Comparison of ENCODE assay signal across 10 mouse cellular contexts in the genomic region with DNA sequence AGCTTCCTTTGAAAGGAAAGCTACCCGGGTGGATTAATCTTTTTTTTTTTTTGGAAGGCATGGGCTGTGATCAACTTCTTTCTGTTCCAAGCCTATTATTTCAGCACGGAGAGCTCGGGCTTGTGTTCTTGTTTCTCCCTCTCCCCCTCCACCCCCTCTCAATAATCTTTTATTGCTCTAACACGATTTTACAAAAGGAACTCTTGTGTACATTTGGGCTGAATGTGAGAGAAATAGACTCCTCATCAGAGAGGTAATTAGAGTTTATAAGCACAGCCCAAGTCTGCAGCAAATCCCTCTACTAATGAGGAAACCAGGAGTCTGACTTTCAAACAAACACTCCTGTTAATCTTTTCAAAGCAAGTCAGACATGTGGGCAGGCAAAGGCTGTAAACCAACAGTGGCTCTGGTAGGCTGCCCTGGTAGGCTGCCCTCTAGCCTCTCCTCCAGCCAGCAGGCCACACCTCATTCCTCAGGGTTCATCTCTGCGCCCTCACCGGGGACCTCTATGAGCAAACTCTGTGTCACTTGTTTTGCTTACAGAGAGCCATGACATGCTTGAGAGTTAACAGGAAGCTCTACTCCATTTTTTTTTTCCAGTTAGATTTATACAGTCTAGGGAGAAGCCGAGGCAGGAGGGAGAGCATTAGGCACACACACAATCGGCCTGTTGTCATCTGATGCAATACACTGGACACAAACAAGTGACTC.
DNase-seq lines count a peak whose midpoint lies in the region; ATAC-seq and TF ChIP-seq lines count a peak whose summit lies in the region.
"Had no signal": no experiment of that assay in that cellular context is flagged by ENCODE, and none has a peak within 500 bp of the region (broad histone marks: within the 10 kb centered on the region; RNA-seq: fewer than 3 reads in every experiment).

No protein-coding gene starts in this region.

- no peaks in the 10 kb centered on the region for H3K9me3 ChIP-seq in forebrain, embryonic 10.5 days
- H3K9me3 ChIP-seq in forebrain, postnatal 0 days (ENCODE audit: low read length) = no peaks in the 10 kb centered on the region
- no peaks in the 10 kb centered on the region for H3K9me3 ChIP-seq in embryonic facial prominence, embryonic 13.5 days

- peaks cover 4% of the 10 kb centered on the region for H3K79me2 ChIP-seq in myocyte (ENCODE audit: control insufficient read depth, insufficient read depth)

- no peak for ATAC-seq in forebrain, postnatal 0 days
- ATAC-seq in embryonic facial prominence, embryonic 13.5 days (ENCODE audit: insufficient number of reproducible peaks, insufficient read depth, low FRiP score, low TSS enrichment, low read depth) = no peak
- no peak for ATAC-seq in inflammation-experienced regulatory T-cells, adult 6 months

- peak; percentile 52 for DNase-seq in forebrain, embryonic 10.5 days (ENCODE audit: extremely low spot score, low spot score)
- no peak for DNase-seq in forebrain, postnatal 0 days
- peak; percentile 64 for DNase-seq in kidney, adult 9 months
- DNase-seq in cerebellum, postnatal 10 days = no peak
- no peak for DNase-seq in right cerebral cortex, postnatal 25 days
- DNase-seq: adrenal gland, postnatal 10 days; B cell, adult 2 months had no signal

- H3K4me1 ChIP-seq in forebrain, embryonic 10.5 days = peaks cover 61% of the 10 kb centered on the region
- peaks cover 3% of the 10 kb centered on the region; the same call in 1 of the 2 replicates for H3K4me1 ChIP-seq in forebrain, postnatal 0 days (ENCODE audit: insufficient read depth)
- peaks cover 50% of the 10 kb centered on the region for H3K4me1 ChIP-seq in embryonic facial prominence, embryonic 13.5 days

- H3K27ac ChIP-seq in forebrain, embryonic 10.5 days = peak overlapping the region; percentile 68
- no peak overlapping the region for H3K27ac ChIP-seq in forebrain, postnatal 0 days (ENCODE audit: low read depth, low read length)
- H3K27ac ChIP-seq in embryonic facial prominence, embryonic 13.5 days = peak overlapping the region; percentile 52

- H3K27me3 ChIP-seq in forebrain, embryonic 10.5 days (ENCODE audit: poor library complexity, severe bottlenecking) = peaks cover 97% of the 10 kb centered on the region
- peaks cover 32% of the 10 kb centered on the region for H3K27me3 ChIP-seq in forebrain, postnatal 0 days (ENCODE audit: insufficient read depth, low read length)
- H3K27me3 ChIP-seq in embryonic facial prominence, embryonic 13.5 days = peaks cover 19% of the 10 kb centered on the region
- H3K27me3 ChIP-seq in myocyte (ENCODE audit: control insufficient read depth, insufficient read depth, insufficient read length) = no peaks in the 10 kb centered on the region

- 18% methylated on average over 8 of the region's 8 CpGs for WGBS in forebrain, embryonic 10.5 days
- 8% methylated on average over 8 of the region's 8 CpGs for WGBS in forebrain, postnatal 0 days
- WGBS in embryonic facial prominence, embryonic 13.5 days = 27% methylated on average over 8 of the region's 8 CpGs

- TF ChIP-seq POLR2A in myocyte (IDR thresholded peaks at IDR 0.05; ENCODE audit: insufficient read length, low read depth) = peak; percentile 40

- no peak for TF ChIP-seq CTCF in forebrain, postnatal 0 days (IDR thresholded peaks at IDR 0.05; ENCODE audit: low read depth)

- peak overlapping the region; percentile 29 for H3K4me3 ChIP-seq in forebrain, embryonic 10.5 days
- H3K4me3 ChIP-seq in forebrain, postnatal 0 days (ENCODE audit: low read depth, low read length) = no peak overlapping the region
- no peak overlapping the region for H3K4me3 ChIP-seq in embryonic facial prominence, embryonic 13.5 days
- no peak overlapping the region for H3K4me3 ChIP-seq in myocyte

- no peak overlapping the region for H3K9ac ChIP-seq in forebrain, postnatal 0 days
- no peak overlapping the region for H3K9ac ChIP-seq in embryonic facial prominence, embryonic 13.5 days

- H3K4me2 ChIP-seq in forebrain, postnatal 0 days (ENCODE audit: low read depth) = no peak overlapping the region
- H3K4me2 ChIP-seq in embryonic facial prominence, embryonic 13.5 days = no peak overlapping the region
- peak overlapping the region; percentile 74 for H3K4me2 ChIP-seq in myocyte (ENCODE audit: low read depth)

- no peaks in the 10 kb centered on the region for H3K36me3 ChIP-seq in forebrain, embryonic 10.5 days (replicated peaks)
- no peaks in the 10 kb centered on the region for H3K36me3 ChIP-seq in forebrain, postnatal 0 days (ENCODE audit: insufficient read depth)
- peaks cover 24% of the 10 kb centered on the region for H3K36me3 ChIP-seq in embryonic facial prominence, embryonic 13.5 days
- peaks cover 35% of the 10 kb centered on the region for H3K36me3 ChIP-seq in myocyte (ENCODE audit: control insufficient read depth, insufficient read depth)

- no peak overlapping the region for H3ac ChIP-seq in myocyte (ENCODE audit: control insufficient read depth, insufficient read length)

TF ChIP-seq in myocyte, 11 proteins besides CTCF, POLR2A, EP300 and RAD21:
- no peak for TF ChIP-seq TCF12 (IDR thresholded peaks at IDR 0.05; ENCODE audit: insufficient read depth, poor library complexity, severe bottlenecking)
- TF ChIP-seq POLR2AphosphoS2 (IDR thresholded peaks at IDR 0.05; ENCODE audit: insufficient read length, low read depth) = peak; percentile 47
- TF ChIP-seq MYOG (IDR thresholded peaks at IDR 0.05; ENCODE audit: control insufficient read depth in 1 of 3, insufficient read depth in 1 of 3, insufficient read length in 2 of 3, low read depth in 2 of 3) = peak in 1 of 3 experiments; percentile 44
- peak; percentile 83 for TF ChIP-seq CEBPB (IDR thresholded peaks at IDR 0.05; ENCODE audit: insufficient read depth, poor library complexity, severe bottlenecking)
- TF ChIP-seq USF1 (IDR thresholded peaks at IDR 0.05; ENCODE audit: low read depth) = no peak
- peak in 1 of 3 experiments; percentile 36 for TF ChIP-seq MYOD1 (IDR thresholded peaks at IDR 0.05; ENCODE audit: control insufficient read depth in 1 of 3, insufficient read length in 2 of 3, low read depth in 2 of 3)

Comparison
In these comparisons a context has a peak if more than half of its experiments do, and no peak if none do; other contexts are left out.
1. DNase-seq: peak in forebrain, embryonic 10.5 days (single experiment) and kidney, adult 9 months (single experiment); none in forebrain, postnatal 0 days (single experiment), cerebellum, postnatal 10 days (0 of 2) and right cerebral cortex, postnatal 25 days (single experiment).